Mouse (Mus musculus) urinary bladder, adult 18-20 months (tissue): Measurements from ENCODE around the gene Ccni.

Experiments
- DNase-seq, 2 experiments: peaks; one replicate each; pipeline ENCODE4 v3.0.0; 2022; ENCODE audit warnings: low spot score in 2 of 2, mixed read lengths in 2 of 2

The Ccni gene

DNA sequence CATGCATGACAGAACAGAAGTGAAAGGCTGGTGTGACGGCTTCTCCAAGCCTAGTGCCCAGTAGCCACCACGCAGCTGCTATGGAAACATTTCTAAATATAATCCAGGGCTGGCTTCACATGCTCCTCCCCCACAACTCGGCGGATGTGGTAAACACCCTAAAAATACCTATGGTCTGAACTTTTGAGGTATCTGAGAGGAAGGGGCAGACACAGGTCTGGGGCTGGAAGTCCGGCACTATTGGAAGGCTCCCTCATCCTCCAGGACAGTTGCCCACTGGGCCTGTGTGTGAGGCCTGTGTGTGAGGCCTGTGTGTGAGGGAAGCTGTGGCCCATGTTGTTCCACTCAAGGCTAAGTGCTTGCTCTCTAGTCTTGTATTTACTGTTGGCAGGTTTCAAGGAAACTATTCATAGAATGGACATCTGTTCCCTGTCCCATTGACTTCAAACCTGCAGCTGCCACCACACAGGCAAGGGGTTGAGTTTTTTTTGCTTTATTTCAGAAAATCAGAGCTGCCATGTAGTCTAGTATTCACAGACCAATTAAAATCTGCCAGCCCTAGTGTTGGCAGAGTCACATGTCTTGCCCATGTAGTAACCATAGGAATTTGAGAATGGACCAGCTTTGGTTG lies 69.2 kb downstream of the Ccni start:
- DNase-seq = no peak

DNA sequence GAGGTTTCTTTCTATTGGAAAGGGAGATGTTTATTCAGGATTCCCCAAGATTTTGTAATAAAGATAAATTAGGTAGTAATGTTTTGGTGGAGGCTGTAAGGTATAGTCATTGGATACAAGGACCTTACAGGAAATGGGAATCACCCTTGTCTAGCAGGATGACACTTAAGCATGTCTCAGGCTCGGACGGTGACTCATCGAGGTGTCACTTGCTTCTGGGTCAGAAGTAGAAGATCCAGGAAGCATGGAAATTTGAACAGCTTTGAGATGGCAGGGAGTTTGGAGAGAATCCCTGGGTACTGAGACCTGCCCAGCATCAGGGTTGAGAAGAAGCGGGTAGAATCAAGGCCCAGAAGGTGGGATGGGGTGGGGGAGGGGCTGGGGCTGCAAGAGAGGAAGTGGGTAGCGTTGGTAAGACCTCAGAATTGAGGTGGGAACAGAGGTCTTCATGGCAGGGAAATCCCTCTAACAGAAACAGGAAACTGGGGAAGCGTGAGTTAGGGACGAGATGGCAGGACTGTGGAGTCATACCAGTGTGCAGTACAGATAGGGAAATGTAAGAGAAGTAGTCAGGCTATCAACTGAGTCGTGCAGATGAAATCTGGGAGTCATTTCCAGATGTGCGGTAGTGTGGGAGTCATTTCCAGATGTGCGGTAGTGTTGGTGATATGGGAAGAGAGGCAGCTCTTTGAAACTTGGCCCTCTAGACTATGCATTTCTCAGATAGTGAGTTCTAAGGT lies 70.8 kb downstream of the Ccni start:
- DNase-seq = no peak

DNA sequence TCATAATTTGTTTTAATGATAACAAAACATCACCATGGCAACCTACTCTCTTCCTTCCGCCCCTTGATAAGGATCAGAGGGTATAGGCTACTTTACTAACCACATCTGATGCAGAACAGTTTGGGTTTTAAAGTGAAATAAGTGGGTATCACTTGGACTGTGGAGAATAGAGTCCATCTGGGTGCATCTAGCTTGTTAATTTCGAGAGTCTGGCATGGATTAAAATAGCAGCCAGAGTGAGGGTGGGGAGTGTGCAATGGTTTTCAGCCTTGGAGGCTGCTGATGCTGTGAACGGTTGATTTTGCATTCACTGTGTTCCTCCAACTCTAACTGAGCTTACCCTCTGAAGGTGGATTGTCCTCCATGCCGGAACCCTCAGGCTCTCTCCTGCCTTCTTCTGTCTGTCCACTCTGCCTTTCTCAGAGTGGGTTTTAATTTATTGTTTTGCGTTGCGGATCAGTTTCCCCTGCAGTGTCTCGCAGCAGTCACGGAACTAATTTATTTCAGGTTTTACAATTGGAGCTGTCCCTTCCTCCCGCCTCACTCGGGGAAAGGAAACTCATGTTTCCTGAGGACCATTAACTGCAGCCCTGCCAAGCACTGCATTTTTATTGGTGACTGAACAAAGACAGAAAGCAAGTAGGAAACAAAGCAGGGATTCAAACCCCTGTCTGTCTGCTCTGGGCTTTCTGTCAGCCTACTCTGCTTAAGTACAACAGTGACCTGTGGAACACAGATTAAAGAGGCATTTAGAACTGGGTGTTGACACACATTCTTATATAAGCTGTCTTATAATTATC lies 72.7 kb downstream of the Ccni start:
- no peak for DNase-seq
